Mouse (Mus musculus): Measurements from ENCODE around the gene Ikzf2. TPM values are rescaled to one million over a fixed set of nuclear protein-coding genes. Genes with fewer than 3 reads are reported as not detected.
A peak's percentile ranks its signal among the peaks of the same experiment; 100 is the strongest.

Gene Ikzf2
- polyA plus RNA-seq (2012; rRNA removed) (2.2 and 2.6 TPM in 2 replicates), polyA plus RNA-seq (2014; fragmentation: Nextera tagmentation; extraction: Ambion mirVana) (4.6 and 4.9 TPM in 2 replicates)

- Histone ChIP-seq H3K4me2 (replicated peaks; ENCODE audit: low read depth, low read length, severe bottlenecking) (peak within 1 kb of the TSS; percentile 49), H3K27me3 (ENCODE audit: control insufficient read depth, insufficient read depth, low read length) (no peaks in the 10 kb centered on the region), H3K4me1 (ENCODE audit: control insufficient read depth, insufficient read depth, low read length) (0 out of 2 replicates have a peak, but pooled peaks cover 2% of the 10 kb centered on the region), H3K27ac (replicated peaks; ENCODE audit: low read depth, low read length) (peak within 1 kb of the TSS; percentile 70), H3K9me3 (ENCODE audit: control insufficient read depth, low read length) (no peaks in the 10 kb centered on the region), H3K9ac (ENCODE audit: low read depth, low read length, severe bottlenecking) (peak within 1 kb of the TSS; percentile 76), H3K4me3 (replicated peaks; ENCODE audit: low read length) (peak within 1 kb of the TSS; percentile 76), H3K36me3 (ENCODE audit: control insufficient read depth, insufficient read depth, low read length) (no peaks in the 10 kb centered on the region)
- ATAC-seq (ENCODE audit: low FRiP score, low read depth) (peak; percentile 91), DNase-seq (ENCODE audit: low spot score) (peak; percentile 80)
- no peak for TF ChIP-seq POLR2A (IDR thresholded peaks at IDR 0.05; ENCODE audit: borderline replicate concordance, extremely low read depth, insufficient read depth, insufficient read length)
- WGBS = 2% methylated on average over 71 of the region's 105 CpGs
These were observed at the start of gene Ikzf2 for GRCm38 (mm10) chr1:69687076-69687991. Gene Ikzf2 (minus strand): TSS chr1:69687245.

- H3K9me3 ChIP-seq (ENCODE audit: control insufficient read depth, low read length) = no peaks in the 10 kb centered on the region
- H3K36me3 ChIP-seq (ENCODE audit: control insufficient read depth, insufficient read depth, low read length) = no peaks in the 10 kb centered on the region
- no peak overlapping the region for H3K4me3 ChIP-seq (replicated peaks; ENCODE audit: low read length)
- H3K9ac ChIP-seq (ENCODE audit: low read depth, low read length, severe bottlenecking) = no peak overlapping the region
- ATAC-seq (ENCODE audit: low FRiP score, low read depth) (no peak), DNase-seq (ENCODE audit: low spot score) (no peak)
- 62% methylated on average over 1 of the region's 1 CpGs for WGBS
- H3K4me1 ChIP-seq (ENCODE audit: control insufficient read depth, insufficient read depth, low read length) = no peaks in the 10 kb centered on the region
- no peak overlapping the region for H3K4me2 ChIP-seq (replicated peaks; ENCODE audit: low read depth, low read length, severe bottlenecking)
- H3K27me3 ChIP-seq (ENCODE audit: control insufficient read depth, insufficient read depth, low read length) = no peaks in the 10 kb centered on the region
- H3K27ac ChIP-seq (replicated peaks; ENCODE audit: low read depth, low read length) = no peak overlapping the region
- TF ChIP-seq POLR2A (IDR thresholded peaks at IDR 0.05; ENCODE audit: borderline replicate concordance, extremely low read depth, insufficient read depth, insufficient read length) = no peak
These were observed 42.7 kb upstream of the Ikzf2 start for GRCm38 (mm10) chr1:69729729-69730128.

- TF ChIP-seq POLR2A (IDR thresholded peaks at IDR 0.05; ENCODE audit: borderline replicate concordance, extremely low read depth, insufficient read depth, insufficient read length) = no peak
- no peak overlapping the region for H3K9ac ChIP-seq (ENCODE audit: low read depth, low read length, severe bottlenecking)
- 38% methylated on average over 5 of the region's 5 CpGs for WGBS
- DNase-seq (ENCODE audit: low spot score) = no peak
- no peak overlapping the region for H3K4me2 ChIP-seq (replicated peaks; ENCODE audit: low read depth, low read length, severe bottlenecking)
- no peaks in the 10 kb centered on the region for H3K9me3 ChIP-seq (ENCODE audit: control insufficient read depth, low read length)
- no peak overlapping the region for H3K4me3 ChIP-seq (replicated peaks; ENCODE audit: low read length)
- H3K27ac ChIP-seq (replicated peaks; ENCODE audit: low read depth, low read length) = no peak overlapping the region
- H3K4me1 ChIP-seq (ENCODE audit: control insufficient read depth, insufficient read depth, low read length) = no peaks in the 10 kb centered on the region
- no peaks in the 10 kb centered on the region for H3K36me3 ChIP-seq (ENCODE audit: control insufficient read depth, insufficient read depth, low read length)
- ATAC-seq (ENCODE audit: low FRiP score, low read depth) = no peak
- H3K27me3 ChIP-seq (ENCODE audit: control insufficient read depth, insufficient read depth, low read length) = no peaks in the 10 kb centered on the region
These were observed 42.1 kb upstream of the Ikzf2 start for GRCm38 (mm10) chr1:69729031-69729679.

GRCm38 (mm10) chr1:69727968-69728367 is 40.9 kb upstream of the Ikzf2 start:
- H3K4me1 ChIP-seq (ENCODE audit: control insufficient read depth, insufficient read depth, low read length) = no peaks in the 10 kb centered on the region
- no peak overlapping the region for H3K9ac ChIP-seq (ENCODE audit: low read depth, low read length, severe bottlenecking)
- H3K27me3 ChIP-seq (ENCODE audit: control insufficient read depth, insufficient read depth, low read length) = no peaks in the 10 kb centered on the region
- WGBS = 41% methylated on average over 5 of the region's 5 CpGs
- H3K27ac ChIP-seq (replicated peaks; ENCODE audit: low read depth, low read length) = no peak overlapping the region
- no peak for ATAC-seq (ENCODE audit: low FRiP score, low read depth)
- no peaks in the 10 kb centered on the region for H3K36me3 ChIP-seq (ENCODE audit: control insufficient read depth, insufficient read depth, low read length)
- H3K4me3 ChIP-seq (replicated peaks; ENCODE audit: low read length) = no peak overlapping the region
- no peak for TF ChIP-seq POLR2A (IDR thresholded peaks at IDR 0.05; ENCODE audit: borderline replicate concordance, extremely low read depth, insufficient read depth, insufficient read length)
- H3K9me3 ChIP-seq (ENCODE audit: control insufficient read depth, low read length) = no peaks in the 10 kb centered on the region
- H3K4me2 ChIP-seq (replicated peaks; ENCODE audit: low read depth, low read length, severe bottlenecking) = no peak overlapping the region
- DNase-seq (ENCODE audit: low spot score) = no peak

- no peak overlapping the region for H3K9ac ChIP-seq (ENCODE audit: low read depth, low read length, severe bottlenecking)
- H3K4me3 ChIP-seq (replicated peaks; ENCODE audit: low read length) = no peak overlapping the region
- no peaks in the 10 kb centered on the region for H3K4me1 ChIP-seq (ENCODE audit: control insufficient read depth, insufficient read depth, low read length)
- H3K27me3 ChIP-seq (ENCODE audit: control insufficient read depth, insufficient read depth, low read length) = no peaks in the 10 kb centered on the region
- H3K27ac ChIP-seq (replicated peaks; ENCODE audit: low read depth, low read length) = no peak overlapping the region
- no peaks in the 10 kb centered on the region for H3K36me3 ChIP-seq (ENCODE audit: control insufficient read depth, insufficient read depth, low read length)
- WGBS = 83% methylated on average over 3 of the region's 3 CpGs
- ATAC-seq (ENCODE audit: low FRiP score, low read depth) = no peak
- no peak for TF ChIP-seq POLR2A (IDR thresholded peaks at IDR 0.05; ENCODE audit: borderline replicate concordance, extremely low read depth, insufficient read depth, insufficient read length)
- H3K4me2 ChIP-seq (replicated peaks; ENCODE audit: low read depth, low read length, severe bottlenecking) = no peak overlapping the region
- no peak for DNase-seq (ENCODE audit: low spot score)
- no peaks in the 10 kb centered on the region for H3K9me3 ChIP-seq (ENCODE audit: control insufficient read depth, low read length)
These were observed 30.1 kb upstream of the Ikzf2 start for GRCm38 (mm10) chr1:69717107-69717506.

Data from limb, embryonic 14.5 days (tissue).